Mouse (Mus musculus): ENCODE data around the gene Gnb1.

DNA sequence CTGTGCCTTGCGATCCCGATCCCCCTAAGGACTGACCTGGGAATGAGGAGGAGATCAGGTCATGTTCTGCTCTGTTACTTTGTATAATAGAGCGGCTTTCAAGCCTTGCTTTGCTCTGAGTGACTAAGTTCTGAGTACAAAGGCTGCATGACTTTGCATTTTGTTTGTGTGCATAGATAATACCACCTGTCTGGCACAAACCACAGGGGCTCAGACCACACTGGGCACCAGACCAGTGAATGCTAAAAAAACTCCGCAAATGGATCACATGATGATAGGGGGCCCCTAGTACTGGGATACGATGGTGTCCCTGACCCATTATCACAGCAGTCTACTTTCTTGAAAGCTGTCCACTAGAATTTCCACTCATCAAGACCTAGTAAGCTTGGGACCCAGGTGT is 105.4 kb downstream of the Gnb1 start:
- TF ChIP-seq CTCF (IDR thresholded peaks at IDR 0.05): no peak
- no peak for TF ChIP-seq POLR2A (IDR thresholded peaks at IDR 0.05; ENCODE audit: insufficient read depth, low read depth, low read length)

All from heart, adult 2 months (tissue).